Mouse (Mus musculus) kidney, adult 11 months (tissue): Measurements from ENCODE around the gene Dtnb.

Experiments
- DNase-seq: peaks from one replicate; pipeline ENCODE4 v3.0.0; 2022

The Dtnb gene

DNA sequence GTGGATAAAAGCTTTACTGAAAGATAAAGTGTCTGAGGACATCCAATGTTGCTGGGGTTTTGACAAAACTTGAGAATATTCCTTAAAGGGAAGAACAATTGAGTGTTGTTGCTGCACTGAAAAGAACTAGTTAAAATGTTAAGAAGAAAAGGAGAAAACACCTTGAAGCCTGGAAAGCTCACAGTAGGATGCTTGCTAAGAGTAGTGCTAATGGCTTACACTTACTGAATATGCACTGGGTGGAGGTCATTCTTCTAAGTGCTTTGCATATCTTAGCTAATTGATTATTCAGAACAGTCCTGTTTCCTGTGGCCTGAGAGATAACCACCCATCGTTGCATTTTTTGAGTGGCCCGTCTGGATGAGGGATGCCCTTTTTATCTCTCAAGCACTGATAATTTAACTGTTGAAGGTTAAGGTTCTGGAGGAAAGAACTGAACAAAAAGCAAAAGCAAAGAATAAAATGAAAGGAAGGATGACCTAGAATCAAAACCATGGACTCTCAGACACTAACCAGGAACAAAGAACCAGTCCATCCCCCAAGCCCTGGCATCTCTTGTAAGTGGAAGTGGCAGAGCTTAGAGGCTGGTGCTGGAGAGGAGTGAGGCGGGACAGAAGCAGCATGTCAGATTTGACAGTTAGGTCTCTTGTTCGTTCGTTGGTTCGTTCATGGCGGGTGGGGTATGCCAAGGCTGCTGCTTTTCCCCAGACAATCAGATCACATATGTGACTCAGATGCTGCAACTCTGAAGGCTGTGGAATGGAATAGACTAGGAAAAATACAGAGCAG lies 166.8 kb downstream of the Dtnb start:
- no peak for DNase-seq

- no peak for DNase-seq
Observed at GRCm38 (mm10) chr12:3739749-3740704, 167.8 kb downstream of the Dtnb start.

DNA sequence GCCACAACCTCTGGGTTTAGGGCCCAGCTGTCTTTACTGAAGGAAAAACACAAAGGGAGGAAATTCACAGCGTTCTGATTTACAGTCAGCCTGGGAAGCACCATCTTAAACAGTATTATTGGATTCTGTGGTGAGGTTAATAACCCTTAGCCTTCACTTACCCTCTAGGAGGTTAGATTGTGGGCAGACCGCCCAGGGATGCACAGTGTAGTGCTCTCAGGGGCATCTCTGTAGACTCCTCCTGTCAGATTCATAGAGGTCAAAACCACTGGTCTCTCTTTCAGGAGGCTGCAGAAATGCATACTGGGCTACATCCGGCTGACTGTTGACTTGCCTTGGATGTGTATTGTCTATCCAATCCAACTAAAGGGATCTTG lies 168.5 kb downstream of the Dtnb start:
- DNase-seq = no peak

DNA sequence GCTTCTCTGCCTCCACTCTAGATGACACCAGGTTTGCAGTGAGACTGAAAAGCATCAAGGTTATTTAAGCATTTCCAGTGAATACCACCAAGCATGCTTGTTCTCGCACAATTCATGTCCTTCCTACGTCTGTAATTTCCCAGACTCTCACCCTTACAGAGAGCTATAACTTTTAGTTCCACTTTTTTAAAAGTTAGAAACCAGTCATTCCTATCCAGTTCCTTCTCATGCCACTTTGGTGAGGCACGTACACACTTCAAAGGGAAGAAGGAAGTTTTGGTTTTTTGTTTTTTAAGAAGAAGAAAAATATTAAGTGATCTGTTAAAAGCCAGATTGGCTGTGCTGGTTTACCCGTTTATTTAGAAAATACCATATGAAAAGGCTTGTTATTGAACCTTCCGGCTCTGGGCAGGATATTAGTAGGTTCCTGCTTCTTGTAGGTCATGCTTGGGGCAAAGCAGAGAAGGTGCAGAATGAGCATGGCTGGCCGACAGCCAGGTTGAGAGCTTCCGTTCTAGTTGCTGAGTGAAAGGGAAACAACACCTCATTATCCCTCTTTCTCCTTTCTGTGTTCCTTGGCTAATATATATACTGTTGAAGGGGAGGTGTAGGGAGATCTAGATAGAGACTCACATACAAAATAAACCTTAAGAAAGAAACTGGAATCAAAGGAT lies 173.4 kb downstream of the Dtnb start:
- peak; percentile 45 for DNase-seq

DNA sequence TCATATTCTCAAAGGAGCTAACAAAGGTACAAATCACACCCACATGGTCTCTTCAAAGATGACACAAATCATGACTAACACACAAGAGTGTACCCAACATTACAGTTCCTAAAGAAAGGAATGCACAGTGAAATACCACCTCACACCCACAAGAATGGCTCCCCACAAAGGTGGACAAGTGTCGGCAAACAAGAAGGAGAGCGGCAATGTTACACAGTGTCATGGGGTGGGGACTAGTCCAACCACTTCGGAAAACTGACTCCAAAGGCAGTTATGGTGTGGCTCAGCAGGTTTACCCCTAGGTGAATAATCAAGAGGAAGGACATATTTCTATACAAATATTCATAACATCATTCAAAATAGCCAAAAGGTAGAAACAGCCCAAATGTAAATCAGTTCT lies 174.2 kb downstream of the Dtnb start:
- DNase-seq = no peak

DNA sequence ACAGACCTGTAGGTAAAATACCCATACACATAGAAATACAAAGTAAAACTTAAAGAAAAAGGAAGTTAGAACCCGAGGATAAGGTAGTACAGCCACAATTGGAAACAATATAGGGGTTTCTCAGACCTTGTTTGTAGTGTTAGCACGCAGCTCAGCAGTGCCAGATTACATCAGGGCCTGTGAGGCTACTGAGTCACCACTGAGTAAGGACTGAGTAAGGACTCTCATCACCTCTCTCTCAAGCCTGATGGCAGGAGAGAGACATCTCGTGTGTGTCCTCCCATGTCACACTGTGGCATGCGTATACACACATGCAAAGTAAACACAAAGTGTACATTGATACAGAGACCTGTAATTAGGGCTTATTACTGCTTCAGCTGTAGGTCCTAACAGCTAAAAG lies 175.4 kb downstream of the Dtnb start:
- DNase-seq = no peak

DNA sequence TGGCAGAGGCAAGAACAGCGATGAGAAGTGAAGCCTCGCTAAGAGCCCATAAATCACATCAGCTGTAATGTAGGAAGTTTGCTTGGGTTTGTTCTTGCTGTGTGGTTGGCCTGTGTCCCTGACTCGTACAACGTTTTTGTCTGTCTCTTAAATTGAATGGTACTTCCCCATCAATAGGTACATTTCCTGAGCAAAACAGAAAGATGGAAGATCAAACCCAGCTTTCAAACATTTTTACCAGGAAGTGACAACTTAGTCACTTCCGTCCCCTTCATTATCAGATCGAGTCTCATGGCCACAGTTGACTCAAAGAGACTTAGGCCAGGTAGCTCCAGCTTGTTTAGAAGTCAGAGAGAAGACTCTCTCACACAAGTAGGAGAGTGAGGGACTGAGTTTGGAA lies 183.3 kb downstream of the Dtnb start:
- DNase-seq = no peak

GRCm38 (mm10) chr12:3756216-3756615 lies 184.0 kb downstream of the Dtnb start:
- no peak for DNase-seq

- DNase-seq = peak; percentile 46
Observed at GRCm38 (mm10) chr12:3758127-3758526, 185.9 kb downstream of the Dtnb start.

GRCm38 (mm10) chr12:3759419-3759818 lies 187.2 kb downstream of the Dtnb start:
- DNase-seq = peak; percentile 64

DNA sequence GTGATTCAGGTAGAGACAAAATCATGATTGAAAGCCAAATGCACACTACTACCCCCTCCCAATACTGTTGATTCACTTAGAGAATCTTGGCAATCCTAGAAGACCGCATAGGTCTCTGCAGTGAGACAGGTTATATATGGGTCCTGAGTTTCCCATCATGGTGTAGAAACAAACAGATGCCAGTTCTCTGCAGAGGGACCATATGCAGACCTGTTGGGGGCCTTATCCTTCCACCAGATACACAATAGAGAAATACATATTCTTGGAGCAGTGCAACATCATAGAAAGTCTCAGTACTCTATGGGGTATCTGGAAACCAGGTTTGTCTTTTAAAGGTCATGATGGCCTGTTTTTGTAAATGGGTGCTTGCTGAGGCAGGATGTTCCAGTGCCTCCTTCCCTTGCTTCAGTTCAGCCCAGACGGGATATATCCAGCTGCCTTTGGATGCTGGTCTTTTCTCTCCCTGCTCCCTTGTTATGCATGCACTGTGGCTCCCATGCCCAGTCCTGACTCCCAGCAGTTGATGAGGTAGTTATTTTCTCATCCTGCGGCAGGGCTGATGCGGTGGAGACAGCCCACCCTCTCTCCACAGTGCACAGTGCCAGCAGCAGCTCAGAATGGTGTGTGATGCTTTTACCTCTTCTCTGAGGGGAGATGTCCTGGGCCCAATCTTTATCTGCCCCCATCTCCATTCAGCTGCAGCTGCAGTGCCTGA lies 188.9 kb downstream of the Dtnb start:
- no peak for DNase-seq

DNA sequence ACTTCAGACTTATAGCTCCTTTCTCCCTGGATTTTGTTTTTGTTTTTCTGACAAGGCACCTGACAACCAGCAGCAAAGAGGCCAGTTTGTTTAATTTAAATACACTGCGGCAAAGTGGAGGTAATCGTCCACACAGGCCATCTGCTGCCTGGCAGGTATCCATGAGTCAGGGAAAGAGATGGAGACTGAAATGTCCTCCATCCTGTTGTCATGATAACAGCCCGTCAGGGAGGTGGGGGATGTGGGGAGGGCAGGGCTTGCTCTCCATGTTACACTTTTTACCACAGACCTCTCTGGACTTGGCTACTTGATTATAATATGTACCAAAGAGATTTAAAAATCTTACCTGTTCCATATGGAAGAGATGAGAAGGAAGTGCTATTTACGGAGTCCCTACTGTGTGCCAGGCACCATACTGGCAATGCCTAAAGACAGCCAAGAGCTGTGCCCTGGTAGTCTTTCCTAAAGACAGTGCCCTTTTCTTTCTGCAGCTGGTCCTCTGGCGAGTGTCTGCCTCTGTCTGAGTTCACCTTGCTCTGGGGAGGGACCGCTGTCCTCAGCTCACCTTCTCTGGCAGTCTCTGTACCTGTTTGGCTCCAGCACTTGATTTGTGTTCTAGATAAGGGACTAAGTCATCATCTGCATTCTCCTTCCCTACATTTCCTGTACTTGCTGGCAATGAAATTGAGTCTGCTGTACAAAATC lies 189.6 kb downstream of the Dtnb start:
- no peak for DNase-seq

GRCm38 (mm10) chr12:3764191-3764804 lies 192.1 kb downstream of the Dtnb start:
- DNase-seq = no peak

DNA sequence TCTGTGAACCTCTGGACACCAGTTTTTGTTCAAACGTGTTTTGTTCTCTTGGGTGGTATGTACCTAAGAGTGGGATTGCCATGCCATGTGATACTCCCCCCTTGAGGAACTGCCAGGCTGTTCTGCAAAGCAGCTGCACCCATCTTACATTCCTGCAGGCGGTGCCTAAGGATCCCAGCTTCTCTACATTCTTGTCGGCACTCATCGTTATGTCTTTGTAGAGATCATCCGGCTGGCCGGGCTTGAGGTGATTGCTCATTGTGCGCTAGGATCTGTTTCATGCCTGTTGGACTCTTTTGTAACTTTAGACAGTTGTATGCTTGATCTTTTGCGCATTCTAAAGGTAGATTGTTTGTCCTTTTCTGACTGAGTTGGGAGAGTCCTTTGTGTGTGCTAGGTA lies 195.2 kb downstream of the Dtnb start:
- no peak for DNase-seq

DNA sequence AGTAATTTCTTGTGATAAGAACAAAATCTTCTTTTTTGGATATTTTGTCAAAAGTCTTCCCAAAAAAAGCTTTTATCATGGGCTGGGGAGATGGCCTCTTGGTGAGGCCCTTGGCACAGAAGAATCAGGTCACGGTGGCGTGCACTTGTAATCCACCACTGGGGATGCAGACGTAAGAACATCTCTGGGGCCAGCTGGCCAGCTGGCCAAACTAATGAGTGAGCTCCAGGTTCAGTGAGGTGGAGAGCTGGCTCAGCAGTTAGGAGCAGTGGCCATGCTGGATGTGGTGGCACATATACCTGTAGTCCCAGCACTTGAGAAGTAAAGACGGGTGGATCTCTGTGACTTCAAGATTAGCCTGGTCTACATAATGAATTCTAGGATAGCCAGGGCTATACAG lies 196.2 kb downstream of the Dtnb start:
- DNase-seq = no peak

DNA sequence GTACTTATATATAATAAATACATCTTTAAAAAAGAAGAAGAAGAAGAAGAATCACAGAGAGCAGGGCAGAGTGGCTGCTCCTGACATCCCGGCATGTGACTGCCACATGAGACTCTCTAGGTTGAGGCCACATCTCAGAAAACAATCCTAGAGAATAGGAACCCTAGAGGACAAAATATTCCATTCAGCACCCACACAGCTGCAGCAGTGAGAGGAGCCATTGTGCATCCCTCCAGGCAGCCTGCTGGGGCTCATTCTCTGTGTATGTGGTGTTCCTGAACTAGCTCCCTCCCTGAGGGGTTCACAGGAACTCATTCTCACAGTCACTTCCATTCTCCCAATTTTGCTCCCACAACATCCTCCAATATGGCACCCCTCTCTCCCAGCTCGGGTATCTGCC lies 198.4 kb downstream of the Dtnb start:
- DNase-seq = no peak

DNA sequence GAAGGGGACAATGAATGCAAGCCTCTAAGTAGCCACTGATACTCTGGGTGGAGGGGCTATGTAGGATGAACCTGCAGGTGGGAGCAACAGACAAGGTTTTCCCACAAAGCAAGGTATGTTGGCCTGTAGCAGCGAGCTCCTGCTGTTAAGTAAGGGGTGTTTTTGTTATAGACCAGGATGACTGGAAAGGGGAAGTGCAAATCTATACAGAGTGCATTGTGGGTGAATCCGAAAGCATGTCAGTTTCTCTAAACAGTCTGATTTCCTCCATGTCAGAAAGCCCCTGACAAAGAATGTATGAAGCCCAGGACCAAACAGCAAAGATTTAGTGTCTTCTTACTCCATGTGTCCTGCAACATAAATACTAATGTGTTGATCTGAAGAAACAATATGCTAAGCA lies 198.9 kb downstream of the Dtnb start:
- no peak for DNase-seq

DNA sequence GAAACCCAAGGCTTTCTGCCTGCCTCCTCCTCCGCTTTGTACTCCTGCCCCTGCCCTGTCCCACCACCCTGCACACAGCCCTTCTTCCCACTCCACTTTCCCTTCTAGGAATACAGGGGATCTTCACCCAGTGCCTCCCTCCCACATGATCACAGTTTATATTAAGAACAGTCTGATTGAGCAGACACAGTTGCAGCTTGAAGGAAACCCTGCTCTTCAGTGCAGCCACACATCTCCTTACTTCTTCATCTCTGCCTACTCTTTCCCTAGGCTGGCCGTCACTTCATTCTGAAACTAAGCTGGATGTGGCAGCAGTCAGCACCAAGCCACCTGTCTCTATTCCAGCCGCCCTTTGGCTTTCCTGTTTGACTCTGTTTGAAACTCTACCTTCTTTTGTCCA lies 201.5 kb downstream of the Dtnb start:
- DNase-seq = no peak

- no peak for DNase-seq
Observed at GRCm38 (mm10) chr12:3776015-3776414, 203.8 kb downstream of the Dtnb start.

DNA sequence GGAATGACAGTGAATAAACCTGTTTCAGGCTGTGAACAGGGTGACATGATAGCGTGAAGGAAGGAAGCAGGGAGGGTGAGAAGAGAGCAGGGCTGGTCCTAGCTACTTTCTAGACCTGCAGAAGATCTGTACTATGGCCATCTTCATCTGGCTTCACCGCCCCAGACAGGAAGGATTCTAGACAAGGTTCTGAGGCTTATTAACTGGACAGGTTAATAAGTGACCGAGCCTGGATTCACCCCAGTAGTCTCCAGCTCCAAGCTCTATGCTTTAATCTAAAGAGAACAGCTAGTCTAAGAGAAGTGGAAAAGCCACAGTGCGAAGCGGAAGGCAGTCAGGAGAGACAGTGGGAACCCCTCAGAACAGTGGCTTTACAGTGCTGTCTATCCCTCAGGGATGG lies 205.5 kb downstream of the Dtnb start:
- DNase-seq = peak; percentile 81

DNA sequence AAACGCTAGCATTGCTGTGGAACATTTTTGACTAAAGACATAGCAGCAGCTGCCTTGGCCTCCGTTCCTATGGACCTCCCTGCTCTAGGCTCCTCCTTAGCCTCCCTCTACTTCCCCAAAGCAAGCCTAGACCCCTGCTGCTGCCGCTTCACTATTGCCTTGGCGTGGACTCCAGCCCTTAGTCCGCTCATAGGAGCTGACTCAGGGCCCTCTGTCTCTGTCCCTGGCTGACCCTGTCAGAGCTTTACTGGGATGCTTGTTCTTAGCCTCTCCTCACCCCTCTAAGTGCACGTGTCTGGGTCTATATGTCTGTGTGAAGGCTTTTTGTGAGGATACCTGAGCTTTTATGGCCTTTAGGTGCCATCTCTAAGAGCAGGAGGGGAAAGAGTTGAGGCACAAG lies 206.1 kb downstream of the Dtnb start:
- peak; percentile 64 for DNase-seq

DNA sequence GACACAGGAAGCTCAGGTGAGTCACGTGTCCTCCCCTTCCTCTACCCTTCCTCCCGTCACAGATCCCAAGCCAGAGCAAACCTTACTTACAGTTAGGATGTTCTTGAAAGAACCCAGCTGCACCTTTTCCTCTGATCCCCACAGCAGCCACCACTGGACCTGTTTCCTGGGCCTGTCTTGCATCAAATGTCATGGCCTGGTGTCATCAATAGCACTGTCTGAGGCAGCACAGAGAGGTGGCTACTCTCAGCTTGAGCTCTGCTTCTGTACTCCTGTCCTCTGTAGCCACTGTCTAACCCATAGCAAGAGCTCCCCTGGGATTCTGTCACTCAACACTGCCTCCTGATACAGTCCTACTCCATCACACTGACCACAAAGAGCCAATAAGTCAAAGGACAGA lies 207.5 kb downstream of the Dtnb start:
- DNase-seq = no peak
